Mouse (Mus musculus) stomach, postnatal 0 days (tissue): Measurements from ENCODE around the gene Slc9a1. TPM values are rescaled to one million over a fixed set of nuclear protein-coding genes. Genes with fewer than 3 reads are reported as not detected.

Experiments used
- ATAC-seq: fragments of 200-750 bp; cut with Nextera tagmentation; 2 replicates; pipeline ENCODE4 v1.8.0; 2017; ENCODE audit not compliant: low FRiP score, low TSS enrichment
- DNase-seq: peaks from one replicate; pipeline ENCODE4 v3.0.0-alpha.2; 2016; ENCODE audit warnings: low spot score
- H3K27ac ChIP-seq: fragments of 300-500 bp; sonication (generic); replicated peaks from 2 replicates; pipeline ENCODE4 v1.5.1; 2014; ENCODE audit warnings: mild to moderate bottlenecking, control low read depth
- H3K27me3 ChIP-seq: fragments of 300-500 bp; sonication (generic); 2 replicates; pipeline ENCODE4 v1.6.1; 2014; ENCODE audit warnings: low read length; ENCODE audit not compliant: control insufficient read depth, insufficient read depth
- H3K36me3 ChIP-seq: fragments of 300-500 bp; sonication (generic); 2 replicates; pipeline ENCODE4 v1.6.1; 2014; ENCODE audit warnings: low read length, mixed read lengths; ENCODE audit not compliant: control insufficient read depth, insufficient read depth
- H3K4me1 ChIP-seq: fragments of 300-500 bp; sonication (generic); replicated peaks from 2 replicates; pipeline ENCODE4 v1.6.1; 2014; ENCODE audit warnings: antibody characterized with exemption; ENCODE audit not compliant: control insufficient read depth, insufficient read depth
- H3K4me2 ChIP-seq: fragments of 300-500 bp; sonication (generic); replicated peaks from 2 replicates; pipeline ENCODE4 v1.6.1; 2014; ENCODE audit warnings: low read depth, mild to moderate bottlenecking, control low read depth, moderate library complexity
- H3K4me3 ChIP-seq: fragments of 300-500 bp; sonication (generic); 2 replicates; pipeline ENCODE4 v1.5.1; 2014; ENCODE audit warnings: low read depth, low read length, control low read depth
- H3K9ac ChIP-seq: fragments of 300-500 bp; sonication (generic); 2 replicates; pipeline ENCODE4 v1.6.1; 2014; ENCODE audit warnings: mild to moderate bottlenecking, low read length, control low read depth, mixed read lengths
- H3K9me3 ChIP-seq: fragments of 300-500 bp; sonication (generic); 2 replicates; pipeline ENCODE4 v1.6.1; 2016; ENCODE audit warnings: low read length; ENCODE audit not compliant: control insufficient read depth
- CTCF ChIP-seq: IDR thresholded peaks from 2 replicates; pipeline ENCODE4 v1.5.1; 2016; ENCODE audit warnings: antibody characterized with exemption, low read depth, mild to moderate bottlenecking, moderate library complexity
- EP300 ChIP-seq: optimal IDR thresholded peaks from 2 replicates; pipeline ENCODE3; 2016; ENCODE audit warnings: antibody characterized with exemption
- WGBS: fragments of 180-500 bp; shearing (Covaris S2); extraction: QIAGEN DNeasy Blood & Tissue Kit; methylation state at CpG from one replicate; pipeline ENCODE4 v1.1.7; 2014; 5-methylcytosine and 5-hydroxymethylcytosine counted together
- polyA plus RNA-seq: library from polyadenylated mRNA; unstranded; fragments of >200 nt; fragmentation: Nextera tagmentation; extraction: Ambion mirVana; gene quantifications from 2 replicates; pipeline ENCODE4 v1.2.1, GENCODE M21; 2015

Slc9a1 gene
- polyA plus RNA-seq, 1 experiment from 2014 or later = 6.0 TPM

- TF ChIP-seq CTCF = no peak
- no peak for TF ChIP-seq EP300
- no peaks in the 10 kb centered on the region for H3K9me3 ChIP-seq
- peaks cover 3% of the 10 kb centered on the region; the same call in 1 of the 2 replicates for H3K36me3 ChIP-seq
- H3K27me3 ChIP-seq = no peaks in the 10 kb centered on the region
- H3K4me3 ChIP-seq = no peak overlapping the region
- ATAC-seq (no peak), DNase-seq (no peak)
- no peak overlapping the region for H3K9ac ChIP-seq
- H3K4me2 ChIP-seq = no peak overlapping the region
- H3K27ac ChIP-seq = peak overlapping the region; percentile 89
- WGBS = 65% methylated on average over 16 of the region's 16 CpGs
- H3K4me1 ChIP-seq = peaks cover 19% of the 10 kb centered on the region
Observed at GRCm38 (mm10) chr4:133388781-133389552, 19.5 kb downstream of the Slc9a1 start.

GRCm38 (mm10) chr4:133390042-133390441, 20.5 kb downstream of the Slc9a1 start:
- no peak for ATAC-seq
- H3K27ac ChIP-seq = peak overlapping the region; percentile 89

GRCm38 (mm10) chr4:133390585-133390984, 21.1 kb downstream of the Slc9a1 start:
- Histone ChIP-seq H3K9ac (0 out of 2 replicates have a peak overlapping the region, but pooled peaks have one; percentile 8), H3K27me3 (no peaks in the 10 kb centered on the region), H3K4me3 (no peak overlapping the region), H3K4me2 (no peak overlapping the region), H3K4me1 (peaks cover 27% of the 10 kb centered on the region), H3K27ac (peak overlapping the region; percentile 89), H3K36me3 (no peaks in the 10 kb centered on the region), H3K9me3 (no peaks in the 10 kb centered on the region)
- DNase-seq = no peak
- 84% methylated on average over 6 of the region's 6 CpGs for WGBS
- no peak for ATAC-seq
- no peak for TF ChIP-seq CTCF
- TF ChIP-seq EP300 = no peak

More at GRCm38 (mm10) chr4:133390042-133390441, 20.5 kb downstream of the Slc9a1 start:
- Histone ChIP-seq H3K4me3 (no peak overlapping the region), H3K4me2 (no peak overlapping the region), H3K4me1 (peaks cover 26% of the 10 kb centered on the region), H3K27me3 (no peaks in the 10 kb centered on the region), H3K9ac (no peak overlapping the region), H3K36me3 (peaks cover under 1% of the 10 kb centered on the region; the same call in 1 of the 2 replicates), H3K9me3 (no peaks in the 10 kb centered on the region)
- no peak for TF ChIP-seq CTCF
- TF ChIP-seq EP300 = no peak
- DNase-seq = no peak
- 73% methylated on average over 2 of the region's 2 CpGs for WGBS

- 51% methylated on average over 18 of the region's 18 CpGs for WGBS
- Histone ChIP-seq H3K9me3 (no peaks in the 10 kb centered on the region), H3K27ac (peak overlapping the region; percentile 89), H3K4me1 (peaks cover 33% of the 10 kb centered on the region), H3K4me3 (no peak overlapping the region), H3K36me3 (no peaks in the 10 kb centered on the region), H3K4me2 (no peak overlapping the region), H3K27me3 (no peaks in the 10 kb centered on the region), H3K9ac (0 out of 2 replicates have a peak overlapping the region, but pooled peaks have one; percentile 41)
- ATAC-seq (peak; percentile 45; the same call in 1 of the 2 replicates), DNase-seq (peak; percentile 57)
- TF ChIP-seq EP300 (peak; percentile 62), CTCF (no peak)
Observed at GRCm38 (mm10) chr4:133391185-133392040, 21.9 kb downstream of the Slc9a1 start.

GRCm38 (mm10) chr4:133394981-133395573, 25.6 kb downstream of the Slc9a1 start:
- H3K4me1 ChIP-seq = peaks cover 31% of the 10 kb centered on the region
- peak; percentile 83 for ATAC-seq

More at GRCm38 (mm10) chr4:133394981-133395573, 25.6 kb downstream of the Slc9a1 start:
- peak overlapping the region; percentile 45; the same call in 1 of the 2 replicates for H3K9ac ChIP-seq
- no peak overlapping the region for H3K4me2 ChIP-seq
- no peak overlapping the region for H3K4me3 ChIP-seq
- TF ChIP-seq CTCF (no peak), EP300 (no peak)
- H3K36me3 ChIP-seq = no peaks in the 10 kb centered on the region
- DNase-seq = peak; percentile 81
- H3K27me3 ChIP-seq = no peaks in the 10 kb centered on the region
- H3K9me3 ChIP-seq = no peaks in the 10 kb centered on the region
- WGBS = 77% methylated on average over 4 of the region's 4 CpGs
- peak overlapping the region; percentile 81 for H3K27ac ChIP-seq
